Mouse (Mus musculus): Measurements from ENCODE around the gene Nxpe4. TPM values are rescaled to one million over a fixed set of nuclear protein-coding genes. Genes with fewer than 3 reads are reported as not detected.
"Not testable (repeated sequence)": the region's sequence is repeated elsewhere in the genome, so short reads cannot be mapped to it uniquely, and the experiment has no call there.

The Nxpe4 gene
- polyA plus RNA-seq, 1 experiment from 2014 or later = 2.8 TPM

GRCm38 (mm10) chr9:48267028-48267441, 105.2 kb downstream of the Nxpe4 start:
- Histone ChIP-seq H3K9me3 (replicated peaks) (no peaks in the 10 kb centered on the region), H3K27me3 (replicated peaks) (peaks cover 7% of the 10 kb centered on the region; the same call in 1 of the 2 replicates), H3K4me3 (peak overlapping the region; percentile 52), H3K4me2 (peak overlapping the region; percentile 97), H3K27ac (ENCODE audit: poor library complexity, severe bottlenecking) (no peak overlapping the region), H3K4me1 (replicated peaks) (0 out of 2 replicates have a peak, but pooled peaks cover 3% of the 10 kb centered on the region), H3K36me3 (no peaks in the 10 kb centered on the region), H3K9ac (peak overlapping the region; percentile 63; the same call in 1 of the 2 replicates)
- ATAC-seq (ENCODE audit: insufficient number of reproducible peaks, low FRiP score) = peak; percentile 86
- WGBS = under 1% methylated on average over 16 of the region's 16 CpGs

- H3K36me3 ChIP-seq = no peaks in the 10 kb centered on the region
- H3K27ac ChIP-seq (ENCODE audit: poor library complexity, severe bottlenecking) = no peak overlapping the region
- 86% methylated on average over 1 of the region's 1 CpGs for WGBS
- no peak overlapping the region for H3K9ac ChIP-seq
- H3K9me3 ChIP-seq (replicated peaks) = no peaks in the 10 kb centered on the region
- no peak overlapping the region for H3K4me2 ChIP-seq
- peaks cover 7% of the 10 kb centered on the region; the same call in 1 of the 2 replicates for H3K27me3 ChIP-seq (replicated peaks)
- H3K4me1 ChIP-seq (replicated peaks) = 0 out of 2 replicates have a peak, but pooled peaks cover 3% of the 10 kb centered on the region
- no peak overlapping the region for H3K4me3 ChIP-seq
- ATAC-seq (ENCODE audit: insufficient number of reproducible peaks, low FRiP score) = no peak
Observed at GRCm38 (mm10) chr9:48267960-48268359, 106.1 kb downstream of the Nxpe4 start.

GRCm38 (mm10) chr9:48276831-48277230, 115.0 kb downstream of the Nxpe4 start:
- WGBS = 84% methylated on average over 15 of the region's 15 CpGs
- Histone ChIP-seq H3K4me2 (no peak overlapping the region), H3K9me3 (replicated peaks) (no peaks in the 10 kb centered on the region), H3K27me3 (replicated peaks) (no peaks in the 10 kb centered on the region), H3K4me1 (replicated peaks) (no peaks in the 10 kb centered on the region), H3K27ac (ENCODE audit: poor library complexity, severe bottlenecking) (no peak overlapping the region), H3K4me3 (no peak overlapping the region), H3K9ac (no peak overlapping the region), H3K36me3 (no peaks in the 10 kb centered on the region)
- ATAC-seq (ENCODE audit: insufficient number of reproducible peaks, low FRiP score) = no peak

GRCm38 (mm10) chr9:48284221-48284620, 122.4 kb downstream of the Nxpe4 start:
- Histone ChIP-seq H3K4me3 (no peak overlapping the region), H3K9ac (no peak overlapping the region), H3K36me3 (no peaks in the 10 kb centered on the region), H3K4me1 (replicated peaks) (no peaks in the 10 kb centered on the region), H3K27me3 (replicated peaks) (no peaks in the 10 kb centered on the region), H3K4me2 (no peak overlapping the region), H3K9me3 (replicated peaks) (no peaks in the 10 kb centered on the region), H3K27ac (ENCODE audit: poor library complexity, severe bottlenecking) (no peak overlapping the region)
- ATAC-seq (ENCODE audit: insufficient number of reproducible peaks, low FRiP score) = no peak
- WGBS = 79% methylated on average over 8 of the region's 8 CpGs

GRCm38 (mm10) chr9:48290281-48290680, 128.5 kb downstream of the Nxpe4 start:
- Histone ChIP-seq H3K9ac (no peak overlapping the region), H3K27ac (ENCODE audit: poor library complexity, severe bottlenecking) (no peak overlapping the region), H3K9me3 (replicated peaks) (no peaks in the 10 kb centered on the region), H3K4me1 (replicated peaks) (no peaks in the 10 kb centered on the region), H3K27me3 (replicated peaks) (no peaks in the 10 kb centered on the region), H3K4me2 (no peak overlapping the region), H3K4me3 (no peak overlapping the region), H3K36me3 (no peaks in the 10 kb centered on the region)
- 90% methylated on average over 1 of the region's 1 CpGs for WGBS
- ATAC-seq (ENCODE audit: insufficient number of reproducible peaks, low FRiP score) = no peak

GRCm38 (mm10) chr9:48294754-48295153, 132.9 kb downstream of the Nxpe4 start:
- ATAC-seq (ENCODE audit: insufficient number of reproducible peaks, low FRiP score) = no peak
- Histone ChIP-seq H3K27me3 (replicated peaks) (no peaks in the 10 kb centered on the region), H3K4me3 (no peak overlapping the region), H3K4me1 (replicated peaks) (no peaks in the 10 kb centered on the region), H3K9ac (no peak overlapping the region), H3K4me2 (no peak overlapping the region), H3K36me3 (no peaks in the 10 kb centered on the region), H3K9me3 (replicated peaks) (no peaks in the 10 kb centered on the region), H3K27ac (ENCODE audit: poor library complexity, severe bottlenecking) (no peak overlapping the region)
- 62% methylated on average over 2 of the region's 2 CpGs for WGBS

GRCm38 (mm10) chr9:48298983-48299382, 137.2 kb downstream of the Nxpe4 start:
- no peaks in the 10 kb centered on the region for H3K9me3 ChIP-seq (replicated peaks)
- 82% methylated on average over 7 of the region's 7 CpGs for WGBS
- no peak overlapping the region for H3K9ac ChIP-seq
- H3K36me3 ChIP-seq = no peaks in the 10 kb centered on the region
- no peak overlapping the region for H3K27ac ChIP-seq (ENCODE audit: poor library complexity, severe bottlenecking)
- no peak overlapping the region for H3K4me2 ChIP-seq
- H3K27me3 ChIP-seq (replicated peaks) = no peaks in the 10 kb centered on the region
- no peaks in the 10 kb centered on the region for H3K4me1 ChIP-seq (replicated peaks)
- no peak overlapping the region for H3K4me3 ChIP-seq
- no peak for ATAC-seq (ENCODE audit: insufficient number of reproducible peaks, low FRiP score)

GRCm38 (mm10) chr9:48303564-48303963, 141.7 kb downstream of the Nxpe4 start:
- H3K36me3 ChIP-seq; H3K4me1 ChIP-seq (replicated peaks); H3K4me2 ChIP-seq; H3K9me3 ChIP-seq (replicated peaks); ATAC-seq (ENCODE audit: insufficient number of reproducible peaks, low FRiP score); H3K9ac ChIP-seq; H3K27me3 ChIP-seq (replicated peaks); H3K4me3 ChIP-seq; H3K27ac ChIP-seq (ENCODE audit: poor library complexity, severe bottlenecking): not testable (repeated sequence)
- 36% methylated on average over 5 of the region's 5 CpGs for WGBS

- 86% methylated on average over 5 of the region's 5 CpGs for WGBS
- H3K27ac ChIP-seq (ENCODE audit: poor library complexity, severe bottlenecking) = no peak overlapping the region
- H3K9ac ChIP-seq = no peak overlapping the region
- no peaks in the 10 kb centered on the region for H3K36me3 ChIP-seq
- no peak for ATAC-seq (ENCODE audit: insufficient number of reproducible peaks, low FRiP score)
- H3K9me3 ChIP-seq (replicated peaks) = no peaks in the 10 kb centered on the region
- H3K4me2 ChIP-seq = no peak overlapping the region
- H3K4me3 ChIP-seq = no peak overlapping the region
- no peaks in the 10 kb centered on the region for H3K27me3 ChIP-seq (replicated peaks)
- H3K4me1 ChIP-seq (replicated peaks) = 0 out of 2 replicates have a peak, but pooled peaks cover 4% of the 10 kb centered on the region
Observed at GRCm38 (mm10) chr9:48311241-48311640, 149.4 kb downstream of the Nxpe4 start.

GRCm38 (mm10) chr9:48314194-48314593, 152.4 kb downstream of the Nxpe4 start:
- no peaks in the 10 kb centered on the region for H3K36me3 ChIP-seq
- no peak for ATAC-seq (ENCODE audit: insufficient number of reproducible peaks, low FRiP score)
- no peaks in the 10 kb centered on the region for H3K27me3 ChIP-seq (replicated peaks)
- H3K4me1 ChIP-seq (replicated peaks) = 0 out of 2 replicates have a peak, but pooled peaks cover 4% of the 10 kb centered on the region
- H3K9me3 ChIP-seq (replicated peaks) = no peaks in the 10 kb centered on the region
- no peak overlapping the region for H3K27ac ChIP-seq (ENCODE audit: poor library complexity, severe bottlenecking)
- no peak overlapping the region for H3K9ac ChIP-seq
- no peak overlapping the region for H3K4me3 ChIP-seq
- no peak overlapping the region for H3K4me2 ChIP-seq
- WGBS = 43% methylated on average over 3 of the region's 3 CpGs

- Histone ChIP-seq H3K27ac (ENCODE audit: poor library complexity, severe bottlenecking) (no peak overlapping the region), H3K4me1 (replicated peaks) (0 out of 2 replicates have a peak, but pooled peaks cover 4% of the 10 kb centered on the region), H3K4me2 (no peak overlapping the region), H3K9ac (no peak overlapping the region), H3K36me3 (no peaks in the 10 kb centered on the region), H3K27me3 (replicated peaks) (no peaks in the 10 kb centered on the region), H3K9me3 (replicated peaks) (no peaks in the 10 kb centered on the region), H3K4me3 (no peak overlapping the region)
- 74% methylated on average over 1 of the region's 1 CpGs for WGBS
- ATAC-seq (ENCODE audit: insufficient number of reproducible peaks, low FRiP score) = no peak
Observed at GRCm38 (mm10) chr9:48315825-48316224, 154.0 kb downstream of the Nxpe4 start.

GRCm38 (mm10) chr9:48326338-48326737, 164.5 kb downstream of the Nxpe4 start:
- Histone ChIP-seq H3K27me3 (replicated peaks) (no peaks in the 10 kb centered on the region), H3K36me3 (no peaks in the 10 kb centered on the region), H3K9me3 (replicated peaks) (no peaks in the 10 kb centered on the region), H3K9ac (no peak overlapping the region), H3K4me2 (no peak overlapping the region), H3K4me3 (no peak overlapping the region), H3K4me1 (replicated peaks) (no peaks in the 10 kb centered on the region), H3K27ac (ENCODE audit: poor library complexity, severe bottlenecking) (no peak overlapping the region)
- no peak for ATAC-seq (ENCODE audit: insufficient number of reproducible peaks, low FRiP score)
- WGBS = 85% methylated on average over 9 of the region's 9 CpGs

Measured in heart, embryonic 12.5 days (tissue).